Mouse (Mus musculus) C2C12 (cell line): ENCODE results near the gene C2cd5. TPM values are rescaled to one million over a fixed set of nuclear protein-coding genes. Genes with fewer than 3 reads are reported as not detected.

Source experiments
- H3K27me3 ChIP-seq: one replicate; pipeline ENCODE4 v1.6.1; 2011; ENCODE audit not compliant: control insufficient read depth, insufficient read depth, insufficient read length
- H3K36me3 ChIP-seq: one replicate; pipeline ENCODE4 v1.6.1; 2011; ENCODE audit not compliant: control insufficient read depth, insufficient read depth
- H3K4me3 ChIP-seq: one replicate; pipeline ENCODE4 v1.5.1; 2011; ENCODE audit warnings: mild to moderate bottlenecking, control low read depth; ENCODE audit not compliant: poor library complexity, insufficient read depth, severe bottlenecking
- H3K79me2 ChIP-seq: one replicate; pipeline ENCODE4 v1.6.1; 2011; ENCODE audit not compliant: control insufficient read depth, insufficient read depth
- H3K79me3 ChIP-seq: one replicate; pipeline ENCODE4 v1.6.1; 2011; ENCODE audit warnings: low read depth, control low read depth
- H3ac ChIP-seq: one replicate; pipeline ENCODE3; 2011; ENCODE audit warnings: low read depth; ENCODE audit not compliant: control insufficient read depth, insufficient read length
- CEBPB ChIP-seq: IDR thresholded peaks from one replicate; pipeline ENCODE4 v1.6.1; 2011; ENCODE audit warnings: low read depth, mild to moderate bottlenecking, control low read depth, moderate library complexity
- CTCF ChIP-seq: IDR thresholded peaks from one replicate; pipeline ENCODE4 v1.5.1; 2011; ENCODE audit not compliant: control insufficient read depth, insufficient read depth, insufficient read length
- FOSL1 ChIP-seq: IDR thresholded peaks from one replicate; pipeline ENCODE4 v1.8.0; 2011; ENCODE audit warnings: mild to moderate bottlenecking, low read length; ENCODE audit not compliant: poor library complexity, insufficient read depth, severe bottlenecking
- MAX ChIP-seq: IDR thresholded peaks from one replicate; pipeline ENCODE4 v1.6.1; 2011; ENCODE audit warnings: mild to moderate bottlenecking, control low read depth
- MYOD1 ChIP-seq: IDR thresholded peaks from one replicate; pipeline ENCODE4 v1.6.1; 2011; ENCODE audit warnings: low read depth; ENCODE audit not compliant: control insufficient read depth, insufficient read length
- MYOG ChIP-seq: IDR thresholded peaks from one replicate; pipeline ENCODE4 v1.6.1; 2011; ENCODE audit not compliant: control insufficient read depth, insufficient read length; ENCODE audit errors: extremely low read depth
- USF1 ChIP-seq: IDR thresholded peaks from one replicate; pipeline ENCODE4 v1.6.1; 2011; ENCODE audit warnings: low read depth, mild to moderate bottlenecking, control low read depth, moderate library complexity
- polyA plus RNA-seq: library from polyadenylated mRNA; unstranded; fragments of >200 nt; fragmentation: generic; extraction: Trizol; gene quantifications from one replicate; pipeline ENCODE4 v1.2.1, GENCODE M21; 2012; ENCODE audit warnings: missing spikeins

Gene C2cd5
- polyA plus RNA-seq, 1 experiment = 4.8 TPM

GRCm38 (mm10) chr6:143107611-143108010 lies 7.7 kb upstream of the C2cd5 start:
- H3K27me3 ChIP-seq = no peaks in the 10 kb centered on the region
- no peaks in the 10 kb centered on the region for H3K79me2 ChIP-seq
- H3K36me3 ChIP-seq = no peaks in the 10 kb centered on the region
- no peaks in the 10 kb centered on the region for H3K79me3 ChIP-seq
- TF ChIP-seq CTCF (no peak), MAX (no peak), FOSL1 (no peak), USF1 (no peak), MYOG (no peak), MYOD1 (no peak), CEBPB (no peak)
- H3K4me3 ChIP-seq = no peak overlapping the region
- H3ac ChIP-seq = no peak overlapping the region

DNA sequence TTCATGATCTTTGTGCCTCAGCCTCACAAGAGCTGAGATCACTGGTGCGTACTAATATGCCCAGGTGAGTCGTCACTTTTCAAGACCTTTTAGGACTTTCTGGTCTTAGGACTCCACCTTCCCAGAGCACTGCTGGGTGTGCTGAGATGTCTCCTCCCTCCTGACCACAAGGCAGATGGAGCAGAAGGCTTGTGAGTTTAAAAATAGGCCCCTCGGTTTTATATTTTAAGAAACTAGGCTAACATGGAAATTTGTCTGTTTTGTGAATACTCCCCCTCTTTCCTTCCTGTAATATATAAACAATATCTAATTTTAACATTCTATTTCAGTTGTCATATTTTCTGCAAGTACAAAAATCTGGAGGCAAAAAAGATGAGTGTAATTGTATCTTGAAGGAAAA lies 5.8 kb upstream of the C2cd5 start:
- Histone ChIP-seq H3K27me3 (no peaks in the 10 kb centered on the region), H3ac (no peak overlapping the region), H3K79me3 (no peaks in the 10 kb centered on the region), H3K79me2 (no peaks in the 10 kb centered on the region), H3K4me3 (no peak overlapping the region), H3K36me3 (no peaks in the 10 kb centered on the region)
- TF ChIP-seq MAX = no peak
- no peak for TF ChIP-seq FOSL1
- no peak for TF ChIP-seq USF1
- no peak for TF ChIP-seq MYOG
- no peak for TF ChIP-seq CTCF
- TF ChIP-seq MYOD1 = no peak
- TF ChIP-seq CEBPB = no peak

DNA sequence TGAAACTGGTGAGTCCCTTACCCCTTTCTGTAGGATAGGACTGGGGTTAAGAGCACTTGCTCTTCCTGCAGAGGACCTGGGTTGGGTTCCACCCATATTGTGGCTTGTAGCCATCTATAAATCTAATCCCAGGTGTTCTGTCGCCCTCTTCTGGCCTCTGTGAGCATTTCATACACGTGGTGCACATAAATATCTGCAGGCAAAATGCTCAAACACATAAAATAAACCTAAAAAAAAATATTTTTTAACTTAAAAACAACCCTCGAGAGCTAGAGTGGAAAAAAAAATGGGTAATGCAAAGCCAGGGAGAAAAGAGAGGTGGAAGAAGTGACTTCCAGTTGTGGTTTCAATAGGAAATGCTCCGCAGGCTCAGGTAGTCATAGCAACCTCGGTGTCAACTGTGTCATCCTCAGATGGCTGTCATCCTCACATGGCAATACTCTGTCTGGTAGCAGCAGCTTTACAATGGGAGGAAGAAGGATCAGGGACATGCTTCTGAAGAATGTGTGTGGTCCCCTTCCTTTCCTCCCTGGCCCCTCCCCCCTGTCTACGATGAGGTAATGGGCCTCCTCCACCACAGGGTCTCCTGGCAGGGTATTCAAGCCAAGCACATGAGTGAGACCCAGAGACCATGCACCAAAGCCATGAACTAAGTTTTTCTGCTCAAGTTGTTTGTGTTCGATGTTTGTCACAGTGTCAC lies 4.2 kb upstream of the C2cd5 start:
- Histone ChIP-seq H3K79me2 (no peaks in the 10 kb centered on the region), H3K79me3 (no peaks in the 10 kb centered on the region), H3K27me3 (no peaks in the 10 kb centered on the region), H3K36me3 (no peaks in the 10 kb centered on the region), H3K4me3 (no peak overlapping the region), H3ac (no peak overlapping the region)
- TF ChIP-seq CTCF (no peak), MAX (no peak), FOSL1 (no peak), MYOD1 (no peak), MYOG (no peak), CEBPB (no peak)

DNA sequence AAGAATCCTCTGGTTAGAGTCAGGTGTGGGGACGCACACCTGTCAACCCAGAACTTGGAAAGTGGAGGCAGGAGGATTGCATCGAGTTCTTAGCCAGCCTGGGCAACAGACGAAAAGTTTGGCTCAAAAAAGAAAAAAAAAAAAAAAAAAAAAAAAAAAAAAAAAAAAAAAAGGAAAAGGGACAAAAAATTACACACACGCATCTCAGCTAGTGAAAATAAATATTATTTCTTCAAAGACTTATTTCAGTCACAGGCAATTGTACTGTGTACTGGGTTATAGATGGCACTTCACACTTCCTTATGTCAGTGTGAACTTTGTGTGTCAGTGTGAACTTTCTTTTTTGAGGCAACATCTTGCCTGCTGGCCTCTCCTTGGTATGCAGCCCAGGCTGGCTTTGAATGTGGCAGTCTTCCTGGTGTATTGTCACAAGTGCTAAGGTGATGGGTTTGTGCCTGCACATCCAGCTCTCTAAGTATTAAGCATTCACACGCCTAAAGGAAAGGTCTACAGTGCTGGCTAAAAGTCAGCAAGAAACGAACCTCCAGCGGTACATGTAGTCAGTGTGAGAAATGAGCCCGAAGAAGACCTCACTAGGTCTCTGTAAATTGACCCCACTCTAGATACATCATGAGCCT lies 656 bp upstream of the C2cd5 start:
- TF ChIP-seq FOSL1 (no peak), CTCF (no peak), MYOG (no peak), MAX (no peak), USF1 (no peak)
- H3K79me2 ChIP-seq = peaks cover 8% of the 10 kb centered on the region
- H3ac ChIP-seq = peak overlapping the region; percentile 49

DNA sequence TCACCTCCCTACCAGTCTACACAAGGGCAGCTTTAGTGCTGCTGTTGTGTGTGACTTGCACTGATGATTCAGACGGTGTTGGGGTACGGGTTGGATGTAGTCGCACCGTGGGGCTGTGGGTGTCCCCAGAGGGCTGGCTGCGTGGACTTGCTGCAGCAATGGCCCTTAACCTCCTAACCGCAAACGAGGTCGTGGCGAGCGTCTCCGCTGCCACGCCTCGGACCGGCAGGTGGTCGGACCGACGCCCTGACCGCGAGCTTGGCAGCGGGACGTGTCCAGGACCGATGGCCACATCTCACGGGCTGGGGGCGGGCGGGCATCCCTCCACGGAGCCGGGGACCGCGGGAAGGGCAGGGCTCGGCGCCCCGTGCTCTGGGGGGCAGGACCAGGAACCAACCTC lies 660 bp downstream of the C2cd5 start:
- no peaks in the 10 kb centered on the region for H3K79me3 ChIP-seq
- TF ChIP-seq CEBPB (no peak), FOSL1 (no peak), USF1 (no peak), MYOG (no peak), MYOD1 (peak; percentile 35), CTCF (no peak), MAX (peak; percentile 25)
- H3K79me2 ChIP-seq = peaks cover 8% of the 10 kb centered on the region
- peaks cover 5% of the 10 kb centered on the region for H3K36me3 ChIP-seq
- peak overlapping the region; percentile 71 for H3ac ChIP-seq
- peak overlapping the region; percentile 57 for H3K4me3 ChIP-seq
- no peaks in the 10 kb centered on the region for H3K27me3 ChIP-seq

More for the DNA sequence above, 656 bp upstream of the C2cd5 start:
- H3K36me3 ChIP-seq = peaks cover 5% of the 10 kb centered on the region
- no peaks in the 10 kb centered on the region for H3K27me3 ChIP-seq
- no peaks in the 10 kb centered on the region for H3K79me3 ChIP-seq
- H3K4me3 ChIP-seq = peak overlapping the region; percentile 57

DNA sequence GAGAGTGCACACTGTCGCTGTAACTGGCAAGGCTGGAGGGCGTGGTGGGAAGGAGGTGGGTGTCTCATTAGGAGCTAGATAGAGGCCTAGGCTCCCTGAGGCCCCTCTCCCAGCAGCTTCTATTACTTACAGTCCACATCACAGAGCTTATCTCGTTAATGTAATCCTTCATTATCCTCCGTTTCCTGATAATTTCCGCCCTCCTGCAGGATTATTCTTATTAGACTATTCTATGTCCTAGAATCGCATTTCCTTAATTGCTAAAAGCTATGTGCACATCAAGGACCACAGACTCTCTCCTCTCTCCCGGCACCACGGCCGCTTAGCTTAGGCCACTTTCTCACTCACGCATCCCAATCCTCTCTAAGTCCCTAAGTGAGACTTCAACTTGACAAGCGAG lies 4.8 kb downstream of the C2cd5 start:
- H3K36me3 ChIP-seq = peaks cover 9% of the 10 kb centered on the region
- TF ChIP-seq MYOD1 (no peak), MYOG (no peak), CEBPB (no peak), CTCF (no peak), FOSL1 (no peak), MAX (no peak), USF1 (no peak)
- no peaks in the 10 kb centered on the region for H3K79me3 ChIP-seq
- H3K4me3 ChIP-seq = no peak overlapping the region
- H3K27me3 ChIP-seq = no peaks in the 10 kb centered on the region
- H3K79me2 ChIP-seq = peaks cover 8% of the 10 kb centered on the region
- no peak overlapping the region for H3ac ChIP-seq
